ENCODE assay signal across 7 mouse cellular contexts in the genomic region with DNA sequence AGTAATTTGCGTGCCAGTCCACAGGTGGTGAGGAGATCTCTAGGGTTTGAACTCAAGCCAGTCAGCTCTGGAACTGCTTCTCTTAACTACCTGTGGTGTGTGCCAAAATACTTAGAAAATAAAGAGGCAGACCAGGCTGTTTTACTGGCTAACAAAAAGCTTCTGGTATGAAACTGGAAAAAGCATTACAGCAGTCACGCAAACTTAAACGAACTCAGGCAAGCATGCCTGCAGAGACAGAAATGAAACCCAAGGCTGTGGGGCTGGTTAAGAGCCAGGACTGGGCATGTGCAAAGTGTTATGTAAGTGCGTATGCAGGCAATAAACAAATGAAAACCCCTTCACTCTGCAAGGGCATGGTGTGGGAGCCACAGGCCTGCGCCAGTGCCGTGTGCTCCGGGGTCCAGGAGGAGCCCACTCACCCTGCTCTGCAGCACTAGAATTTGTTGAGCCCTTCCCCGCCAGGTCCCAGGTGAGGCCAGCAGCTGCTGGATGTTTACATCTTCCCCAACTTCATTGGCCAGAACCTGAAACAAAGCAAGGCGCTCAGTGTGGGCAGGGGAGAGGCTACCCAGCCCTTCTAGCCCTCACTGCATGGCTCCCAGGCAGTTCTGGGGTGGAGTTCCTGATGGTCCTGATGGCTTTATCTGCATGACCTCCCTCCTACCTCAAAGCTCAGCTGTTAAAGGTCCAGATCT. TPM values are rescaled to one million over a fixed set of nuclear protein-coding genes. Genes with fewer than 3 reads are reported as not detected.
A peak's percentile ranks its signal among the peaks of the same experiment; 100 is the strongest.
DNase-seq lines count a peak whose midpoint lies in the region; ATAC-seq lines count a peak whose summit lies in the region.

No protein-coding gene starts in this region.

- no peaks in the 10 kb centered on the region for H3K9me3 ChIP-seq in kidney, embryonic 14.5 days (ENCODE audit: control insufficient read depth, low read length)

- no peak overlapping the region for H3K4me2 ChIP-seq in kidney, embryonic 14.5 days (replicated peaks; ENCODE audit: low read depth, low read length)

- no peak overlapping the region for H3K27ac ChIP-seq in kidney, embryonic 14.5 days (ENCODE audit: low read depth, low read length)

- H3K4me3 ChIP-seq in kidney, embryonic 14.5 days (ENCODE audit: low read length) = no peak overlapping the region

- peak; percentile 66 for DNase-seq in kidney, adult 9 months
- DNase-seq in adrenal gland, postnatal 25 days = peak; percentile 37
- DNase-seq in cerebellum, postnatal 10 days = peak; percentile 36 to 44
- peak; percentile 63 for DNase-seq in lung, postnatal 25 days (ENCODE audit: low spot score)
- DNase-seq in left cerebral cortex, postnatal 14 days (ENCODE audit: low spot score in 2 of 2) = no peak
- DNase-seq in MN1 (ENCODE audit: low spot score) = no peak

- intact Hi-C loops in left cerebral cortex, postnatal 14 days (cut with DNase I) = no loop called here

- no peak overlapping the region for H3K9ac ChIP-seq in kidney, embryonic 14.5 days (ENCODE audit: low read depth, low read length)

- ATAC-seq in kidney, embryonic 14.5 days (ENCODE audit: low FRiP score, low TSS enrichment) = no peak

- H3K27me3 ChIP-seq in kidney, embryonic 14.5 days (ENCODE audit: control insufficient read depth, insufficient read depth, low read length) = no peaks in the 10 kb centered on the region

- H3K4me1 ChIP-seq in kidney, embryonic 14.5 days (ENCODE audit: control insufficient read depth, insufficient read depth, low read length) = no peaks in the 10 kb centered on the region

- 80% methylated on average over 9 of the region's 9 CpGs for WGBS in kidney, embryonic 14.5 days

- H3K36me3 ChIP-seq in kidney, embryonic 14.5 days (ENCODE audit: control insufficient read depth, insufficient read depth, low read length) = no peaks in the 10 kb centered on the region

RNA-seq across cellular contexts. Expression of a gene that starts 20.0 kb away (rescaled TPM):
- 0.16 and 0.69 TPM in 2 replicates for polyA plus RNA-seq in kidney, embryonic 14.5 days (2014; fragmentation: Nextera tagmentation; extraction: Ambion mirVana)
- 1.3 and 1.5 TPM in 2 replicates for total RNA-seq in adrenal gland, postnatal 25 days (2021)
- total RNA-seq in left cerebral cortex, postnatal 14 days (2021) = 1 to 10 TPM; 9.1 to 9.3 TPM

RNA-seq across cellular contexts. Expression of a gene that starts 26.9 kb away (rescaled TPM):
- not detected in 2 replicates for polyA plus RNA-seq in kidney, embryonic 14.5 days (2014; fragmentation: Nextera tagmentation; extraction: Ambion mirVana)
- total RNA-seq in adrenal gland, postnatal 25 days (2021) = not detected in 2 replicates
- total RNA-seq in left cerebral cortex, postnatal 14 days (2021) = 1 to 10 TPM; 8.3 to 8.7 TPM

RNA-seq across cellular contexts. Expression of a gene that starts 38.9 kb away (rescaled TPM):
- polyA plus RNA-seq in kidney, embryonic 14.5 days (2014; fragmentation: Nextera tagmentation; extraction: Ambion mirVana) = 133 and 175 TPM in 2 replicates
- 77.9 and 79.7 TPM in 2 replicates for total RNA-seq in adrenal gland, postnatal 25 days (2021)
- total RNA-seq in left cerebral cortex, postnatal 14 days (2021) = 100 to 1,000 TPM in 1 of 2 experiments, 10 to 100 TPM in 1; 99.1 to 108 TPM

RNA-seq across cellular contexts. Expression of a gene that starts 41.8 kb away (rescaled TPM):
- 0.08 TPM in 1 of 2 replicates, not detected in the other for polyA plus RNA-seq in kidney, embryonic 14.5 days (2014; fragmentation: Nextera tagmentation; extraction: Ambion mirVana)
- 0.18 TPM in 1 of 2 replicates, not detected in the other for total RNA-seq in adrenal gland, postnatal 25 days (2021)
- 1 to 10 TPM; 5.0 to 5.3 TPM for total RNA-seq in left cerebral cortex, postnatal 14 days (2021)

Comparison
In these comparisons a context has a peak if more than half of its experiments do, and no peak if none do; other contexts are left out.
1. DNase-seq: peak in kidney, adult 9 months (single experiment), adrenal gland, postnatal 25 days (single experiment), cerebellum, postnatal 10 days (2 of 2) and lung, postnatal 25 days (single experiment); none in left cerebral cortex, postnatal 14 days (0 of 2) and MN1 (single experiment).